Mouse (Mus musculus): Measurements from ENCODE around the gene Dok7.

Dok7 gene

DNA sequence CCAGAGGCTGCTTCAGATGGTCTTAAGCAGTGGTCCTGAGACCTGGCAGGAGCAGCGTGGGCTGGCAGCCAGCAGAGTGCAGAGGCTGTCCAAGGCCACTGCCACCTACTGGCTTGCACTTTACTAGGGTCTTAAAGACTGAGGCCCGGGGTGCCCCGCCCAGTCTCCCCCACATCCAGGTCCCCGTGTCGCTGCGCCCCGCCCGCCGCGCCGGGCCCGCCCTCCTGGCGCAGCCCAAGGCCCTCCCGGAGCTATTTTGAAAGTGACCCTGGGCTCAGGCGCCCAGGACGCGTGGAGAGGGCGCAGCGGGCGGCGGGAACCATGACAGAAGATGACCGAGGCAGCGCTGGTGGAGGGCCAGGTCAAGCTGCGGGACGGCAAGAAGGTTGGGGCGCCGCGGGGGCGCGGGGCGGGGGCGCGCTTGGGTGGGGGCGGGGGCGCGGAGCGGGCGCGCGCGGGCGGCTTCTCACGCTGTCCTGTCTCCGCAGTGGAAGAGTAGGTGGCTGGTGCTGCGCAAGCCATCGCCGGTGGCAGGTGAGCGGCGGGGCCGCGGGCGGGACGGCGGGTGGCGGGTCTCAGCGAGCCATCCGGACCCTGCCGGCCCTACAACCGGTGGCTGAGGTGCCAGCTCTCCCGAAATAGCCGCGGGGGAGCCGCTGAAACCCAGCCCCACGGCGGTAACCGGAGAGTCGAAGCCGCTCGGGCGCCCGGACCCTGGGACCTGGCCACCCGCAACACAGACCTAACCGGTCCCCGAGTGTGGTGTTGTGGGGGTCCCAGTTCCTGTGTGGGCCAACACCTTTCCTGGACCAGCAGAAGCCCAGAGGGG, at the start of gene Dok7:
Gene Dok7 (plus strand): TSS at position 163 of the 829 bp plus-strand sequence.
- DNase-seq (ENCODE audit: low spot score in 2 of 2) = no peak

DNA sequence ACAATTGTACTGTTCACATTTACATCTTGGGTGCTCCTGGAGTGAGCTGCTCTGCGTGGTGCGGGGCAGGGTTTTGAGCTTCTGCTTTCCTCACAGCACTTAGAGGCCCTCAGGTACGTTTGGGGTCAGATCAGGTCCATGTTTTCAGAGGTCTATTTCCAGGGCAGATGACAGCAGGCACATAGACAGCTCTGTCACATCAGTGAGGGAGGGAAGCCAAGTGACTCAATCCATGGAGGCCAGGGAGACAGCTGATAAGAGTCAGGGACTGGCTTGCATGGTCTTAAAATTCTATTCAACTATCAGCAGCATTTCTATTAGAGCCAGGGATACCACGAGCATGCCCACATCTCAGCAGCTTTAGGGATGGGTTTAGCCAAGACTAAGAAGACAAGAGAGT, 47.4 kb upstream of the Dok7 start:
- no peak for DNase-seq (ENCODE audit: low spot score in 2 of 2)

DNA sequence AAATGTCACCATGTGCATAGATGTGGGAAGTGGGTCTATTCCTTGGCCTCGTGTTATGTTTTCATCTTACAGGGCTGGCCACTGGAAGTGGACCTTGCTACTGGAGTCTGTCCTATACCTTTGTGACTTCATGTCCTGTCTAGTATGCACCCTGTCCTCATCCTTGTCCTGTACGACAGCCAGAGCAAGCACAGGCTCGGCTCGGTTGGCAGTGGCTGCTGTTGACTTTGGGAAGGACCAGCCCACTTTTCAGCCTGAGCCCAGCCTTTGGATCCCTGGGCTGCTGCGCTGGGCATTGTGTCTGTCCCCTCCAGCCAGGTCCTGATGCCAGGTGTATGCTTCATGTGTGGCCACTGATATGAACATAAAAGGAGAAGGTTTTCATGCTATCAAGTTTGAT, 45.9 kb upstream of the Dok7 start:
- DNase-seq (ENCODE audit: low spot score in 2 of 2) = no peak

DNA sequence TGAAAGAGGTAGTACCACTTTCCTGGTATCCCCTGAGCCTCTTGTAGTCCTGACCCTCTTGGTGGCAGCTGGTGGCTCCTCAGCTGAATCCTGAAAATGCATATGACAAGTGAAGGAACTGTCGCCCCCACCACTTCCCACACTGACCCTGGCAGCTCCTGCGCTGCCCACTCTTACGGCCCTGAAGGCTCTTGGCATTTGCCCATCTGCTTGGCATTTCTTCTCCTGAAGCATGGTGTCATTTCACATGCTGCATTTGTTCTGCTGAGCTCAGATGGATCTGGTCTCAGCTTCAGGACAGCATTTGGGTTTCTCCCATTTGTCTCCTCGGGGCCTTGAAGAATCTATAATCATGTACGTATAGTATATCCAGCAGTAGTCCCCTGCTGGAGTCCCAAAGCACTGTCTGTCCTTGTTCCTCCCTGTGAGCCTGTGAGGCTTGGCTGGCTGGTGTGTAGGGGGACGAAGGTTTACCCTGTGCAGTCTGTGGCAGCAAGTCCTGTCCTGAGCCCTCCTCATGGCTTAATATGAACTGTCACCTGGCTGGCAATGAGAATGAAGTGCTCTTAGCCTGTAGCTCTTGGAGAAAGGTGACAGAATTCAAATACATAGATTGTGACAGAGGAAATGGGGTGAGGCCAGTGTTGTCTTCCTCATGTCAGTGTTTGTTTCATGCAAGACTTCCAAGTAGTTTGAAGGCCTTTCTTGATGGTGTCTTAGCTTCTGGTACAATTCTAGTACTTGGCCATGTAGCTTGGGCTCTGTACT, 45.2 kb upstream of the Dok7 start:
- DNase-seq (ENCODE audit: low spot score in 2 of 2) = no peak

DNA sequence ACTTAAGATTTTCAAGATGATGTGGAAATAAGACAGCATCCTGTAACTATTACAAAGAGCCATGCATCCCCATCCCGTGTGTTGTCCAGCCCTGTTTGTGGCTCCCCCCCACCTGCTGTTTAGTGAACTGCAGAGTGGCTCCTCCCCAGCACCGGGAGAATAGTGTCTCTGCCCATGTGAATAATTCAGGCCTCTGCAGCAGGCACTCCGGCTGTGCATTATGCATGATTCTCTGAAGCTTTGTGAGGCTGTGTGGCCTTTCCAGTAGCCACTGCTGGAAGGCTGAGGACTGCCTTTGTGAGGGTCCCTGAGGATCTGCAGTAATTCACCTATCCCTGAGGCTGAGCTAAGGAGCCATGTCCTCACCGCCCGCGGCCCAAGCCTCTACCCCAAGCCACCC, 42.5 kb upstream of the Dok7 start:
- no peak for DNase-seq (ENCODE audit: low spot score in 2 of 2)

DNA sequence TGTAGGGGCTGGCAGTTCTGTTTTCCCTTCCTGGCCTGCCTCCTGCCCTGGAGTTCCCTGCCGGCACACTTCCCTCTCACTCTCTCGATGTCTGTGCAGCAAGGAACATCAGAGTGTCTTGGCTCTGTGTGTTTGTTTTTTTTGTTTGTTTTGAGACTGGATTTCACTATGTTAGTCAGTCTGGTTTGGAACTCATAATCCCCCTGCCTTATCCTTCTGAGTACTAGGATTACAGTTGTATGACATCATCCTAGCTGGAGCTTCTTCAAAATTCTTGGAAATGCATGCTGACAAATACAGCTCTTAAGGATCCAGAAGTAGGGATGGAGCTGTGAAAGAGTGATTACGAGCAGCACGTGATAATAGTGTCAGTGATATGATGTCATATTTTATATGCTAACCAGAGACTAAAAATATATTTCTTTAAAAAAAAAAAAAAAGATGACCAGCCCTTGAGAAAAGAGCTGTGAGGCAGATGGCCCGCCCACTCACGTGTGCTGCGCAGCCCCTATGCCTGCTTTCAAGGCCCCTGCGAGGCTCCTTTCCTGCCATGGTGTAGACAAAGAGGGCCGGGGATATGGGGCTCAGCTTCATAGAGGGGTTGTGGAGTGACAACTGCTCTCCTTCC, 36.8 kb upstream of the Dok7 start:
- no peak for DNase-seq (ENCODE audit: low spot score in 2 of 2)

DNA sequence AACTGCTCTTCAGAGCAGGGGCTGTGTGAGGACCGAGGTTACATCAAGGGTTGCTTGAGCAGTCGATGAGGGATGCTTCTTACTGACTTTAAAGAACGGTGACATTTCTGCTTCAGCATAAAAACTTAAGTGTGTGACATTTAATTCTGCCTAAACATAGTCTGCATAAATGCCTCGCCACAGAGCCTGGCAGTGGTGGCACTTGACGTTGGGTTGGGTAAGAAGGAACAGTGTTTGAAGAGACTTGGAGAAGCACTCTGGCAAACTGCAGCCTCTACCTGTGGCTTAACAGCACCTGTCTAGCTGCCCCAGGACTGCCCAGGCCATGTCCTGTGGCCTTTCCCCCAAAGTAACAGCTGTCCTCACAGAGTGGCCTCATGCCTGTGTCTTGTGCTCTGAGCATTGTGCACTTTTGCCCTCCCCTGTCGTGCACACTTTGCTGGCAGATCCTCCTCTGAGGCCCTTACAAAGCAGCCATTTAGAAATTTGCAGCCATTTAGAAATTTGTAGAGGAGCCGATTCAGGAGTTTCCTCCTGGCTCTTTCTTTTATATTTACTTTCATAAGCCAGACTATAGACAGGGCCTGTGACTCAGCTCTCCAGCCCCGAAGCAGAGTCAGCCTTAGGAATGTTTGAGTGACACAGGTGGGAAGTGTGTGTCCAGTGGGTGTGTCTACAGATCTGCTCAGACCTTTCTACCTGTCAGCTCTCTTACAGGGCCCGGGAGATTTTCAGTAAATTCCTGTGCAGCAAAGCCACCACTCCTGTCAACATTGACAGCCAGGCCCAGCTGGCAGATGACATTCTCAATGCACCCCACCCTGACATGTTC, 35.9 kb upstream of the Dok7 start:
- no peak for DNase-seq (ENCODE audit: low spot score in 2 of 2)

DNA sequence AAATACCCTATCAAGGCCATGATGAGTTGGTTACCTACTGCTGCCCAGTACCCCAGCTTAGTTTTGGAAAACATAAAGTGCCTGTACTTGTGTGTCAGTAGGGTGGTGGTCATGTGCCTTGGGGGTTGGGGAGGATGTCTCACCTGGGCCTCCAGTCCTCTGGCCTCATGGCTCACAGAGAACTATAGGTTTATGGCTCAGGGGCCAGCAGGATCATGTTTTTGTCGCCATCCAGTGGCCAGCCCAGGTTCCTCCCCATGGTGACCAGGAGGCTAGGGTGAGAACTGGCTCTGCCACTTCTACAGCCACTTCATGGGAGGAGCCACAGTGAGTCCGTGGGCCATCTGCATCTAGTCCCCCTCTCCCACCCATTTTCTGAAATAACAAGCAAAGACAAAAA, 31.6 kb upstream of the Dok7 start:
- peak in 1 of 2 experiments; percentile 68 for DNase-seq (ENCODE audit: low spot score in 2 of 2)

DNA sequence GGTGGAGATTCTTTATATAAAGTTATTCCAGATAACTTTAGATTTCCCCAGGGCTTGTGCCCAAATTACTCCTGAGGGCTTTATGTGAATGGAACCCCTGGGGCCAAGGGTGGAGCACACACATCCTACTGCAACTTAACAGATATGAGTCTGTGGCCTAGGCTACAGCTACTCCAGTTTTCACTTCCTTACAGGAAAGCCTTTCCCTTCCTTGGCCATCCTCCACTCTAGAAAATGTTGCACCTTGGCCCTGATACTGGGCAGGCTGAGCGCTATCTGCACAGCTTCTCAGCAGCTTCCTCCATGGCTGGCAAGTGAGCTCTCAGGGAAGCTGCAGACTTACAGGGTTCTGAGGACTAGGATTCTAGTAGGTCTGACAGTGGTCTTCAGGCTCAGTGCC, 27.3 kb upstream of the Dok7 start:
- DNase-seq (ENCODE audit: low spot score in 2 of 2) = no peak

DNA sequence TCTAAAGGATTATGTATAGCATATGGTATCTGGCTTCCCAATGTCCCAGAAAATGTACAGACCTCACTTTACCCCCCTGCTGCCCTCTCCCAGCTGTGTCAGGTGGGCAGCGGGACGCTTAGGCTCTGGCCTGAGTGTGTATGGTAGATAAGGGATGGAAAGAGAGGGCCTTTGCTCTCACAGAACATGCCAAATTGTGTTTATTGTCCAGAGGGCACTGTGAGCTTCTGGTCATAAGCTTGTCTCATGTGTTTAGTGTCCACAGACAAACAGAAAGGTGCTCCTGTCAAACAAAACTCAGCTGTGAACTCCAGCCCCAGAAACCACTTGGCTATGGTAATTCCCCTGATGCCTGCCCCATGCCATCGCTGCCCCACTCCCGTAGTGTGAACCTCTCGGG, 26.8 kb upstream of the Dok7 start:
- DNase-seq (ENCODE audit: low spot score in 2 of 2) = no peak

DNA sequence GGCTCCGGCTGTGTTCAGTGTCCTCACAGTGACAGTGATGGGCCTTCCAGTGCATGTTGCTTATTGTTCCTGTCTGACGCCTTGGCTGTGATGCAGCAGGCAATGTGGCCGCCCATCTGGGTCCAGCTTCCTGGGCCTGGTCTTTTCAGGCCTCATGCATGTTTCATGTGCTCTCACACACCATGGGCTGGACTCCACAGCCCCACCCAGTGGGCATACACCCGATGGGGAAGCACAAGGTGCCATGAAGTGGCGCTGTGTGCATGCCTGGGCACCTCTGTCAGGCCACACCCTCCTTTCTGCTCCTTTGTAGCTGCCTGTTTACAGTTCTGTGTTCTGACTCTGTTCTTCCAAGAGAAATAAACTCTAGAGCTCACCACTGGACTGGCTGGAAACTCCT, 23.5 kb upstream of the Dok7 start:
- DNase-seq (ENCODE audit: low spot score in 2 of 2) = peak; percentile 46 to 80

DNA sequence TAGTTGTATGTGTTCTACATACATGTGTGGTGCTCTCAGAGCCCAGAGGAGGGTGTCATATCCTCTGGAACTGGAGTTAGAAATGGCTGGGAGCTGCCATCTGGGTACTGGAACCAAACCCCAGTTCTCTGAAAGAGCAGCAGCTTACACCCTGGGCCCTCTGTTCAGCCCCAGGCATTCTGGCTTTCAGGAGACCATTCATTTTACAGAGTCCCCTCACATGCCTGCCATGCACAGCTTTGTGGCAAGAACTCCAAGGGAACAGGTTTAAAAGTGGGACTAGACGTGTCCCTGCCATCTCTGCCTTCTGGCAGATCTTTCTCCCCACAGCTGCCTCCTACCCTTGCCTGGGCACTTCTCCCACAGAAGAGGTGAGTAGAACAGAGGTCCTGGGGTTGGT, 22.9 kb upstream of the Dok7 start:
- no peak for DNase-seq (ENCODE audit: low spot score in 2 of 2)

DNA sequence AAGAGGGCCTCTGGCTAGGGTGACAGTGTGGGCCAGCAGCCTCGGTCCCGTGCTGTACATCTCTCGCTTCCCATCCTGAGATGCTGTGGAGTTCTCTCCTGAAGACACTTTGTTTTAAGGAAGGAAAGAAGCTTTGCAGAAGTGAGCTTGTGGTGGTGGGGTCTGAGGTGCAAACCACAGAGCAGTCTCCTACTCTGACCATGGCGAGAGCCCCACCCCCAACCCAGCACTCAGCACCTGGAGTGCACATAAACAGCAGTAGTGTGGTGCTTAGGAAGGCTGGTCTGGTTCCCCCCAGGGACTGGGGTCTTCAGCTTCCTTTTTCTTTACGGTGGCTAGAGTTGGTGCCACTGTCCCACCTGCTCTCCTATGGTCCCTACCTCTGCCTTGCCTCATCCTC, 21.4 kb upstream of the Dok7 start:
- peak; percentile 16 to 48 for DNase-seq (ENCODE audit: low spot score in 2 of 2)

DNA sequence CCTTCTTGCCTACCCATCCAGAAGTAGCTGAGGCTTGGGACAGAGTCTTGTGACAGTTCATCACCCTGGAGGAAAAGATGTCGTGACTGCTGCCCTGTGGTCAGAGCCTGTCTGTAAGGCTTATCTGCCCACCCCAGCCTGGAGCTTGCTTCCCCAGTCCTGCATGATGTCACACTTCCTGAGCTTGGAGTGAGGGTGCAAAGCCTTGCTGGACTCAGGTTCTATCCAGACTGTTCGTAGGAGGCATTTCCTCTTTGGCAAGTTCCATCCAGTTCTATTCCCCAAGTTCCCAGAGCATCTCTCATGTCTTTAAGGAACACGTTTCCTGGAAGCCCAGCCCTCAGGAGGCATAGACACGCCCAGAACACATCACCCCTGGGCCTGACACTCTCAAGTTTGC, 20.8 kb upstream of the Dok7 start:
- peak; percentile 27 to 55 for DNase-seq (ENCODE audit: low spot score in 2 of 2)

DNA sequence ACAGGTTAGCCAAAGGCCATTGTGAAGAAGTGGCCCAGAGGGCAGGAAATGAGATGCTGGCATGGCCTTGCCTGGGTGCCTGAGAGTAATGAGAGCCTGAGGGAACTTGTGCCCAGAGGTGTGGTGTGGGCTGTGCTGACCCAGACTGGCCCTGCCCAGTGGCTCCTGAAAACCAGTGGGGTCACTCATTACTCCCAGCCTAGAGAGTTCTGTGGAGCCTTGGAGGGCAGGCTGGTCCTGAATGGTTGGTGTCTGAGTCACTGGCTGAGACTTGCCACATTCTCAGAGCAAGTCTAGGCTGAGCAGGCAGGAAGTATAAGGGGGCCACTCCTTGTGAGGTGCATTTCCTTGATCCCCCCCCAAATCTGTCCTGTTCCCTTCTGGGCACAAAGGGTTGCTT, 19.1 kb upstream of the Dok7 start:
- peak in 1 of 2 experiments; percentile 20 for DNase-seq (ENCODE audit: low spot score in 2 of 2)

DNA sequence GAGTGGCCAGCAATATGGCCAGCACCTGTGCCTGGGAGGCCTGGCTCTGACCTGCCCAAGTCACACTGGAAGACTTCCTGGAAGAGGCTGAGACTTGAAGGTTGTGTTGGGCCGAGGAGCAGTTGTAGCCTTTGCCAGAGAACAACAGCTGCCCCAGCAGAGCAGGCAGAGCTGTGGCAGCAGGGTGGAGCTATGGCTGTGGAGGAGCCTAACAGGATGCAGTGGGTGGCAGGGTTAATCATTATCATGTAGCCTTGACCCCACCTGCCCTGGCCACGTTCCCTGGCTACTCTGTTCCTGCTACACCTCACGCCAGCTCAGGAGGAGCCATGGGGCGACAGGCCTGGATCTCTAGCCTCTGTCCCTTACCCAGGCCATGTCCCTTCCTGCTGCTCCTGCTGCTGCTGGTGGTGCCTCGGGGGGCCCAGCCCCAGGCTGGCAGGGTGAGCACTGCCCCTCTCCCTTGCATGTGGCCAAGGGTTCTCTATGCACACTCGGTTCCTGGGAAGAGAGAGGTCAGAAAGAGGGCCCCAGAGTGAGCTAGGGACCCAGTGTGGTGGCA, 15.2 kb upstream of the Dok7 start, which contains the start of gene Hgfac:
Gene Hgfac (plus strand): TSS at position 242 of the 562 bp plus-strand sequence.
- DNase-seq (ENCODE audit: low spot score in 2 of 2) = peak; percentile 26 to 34

DNA sequence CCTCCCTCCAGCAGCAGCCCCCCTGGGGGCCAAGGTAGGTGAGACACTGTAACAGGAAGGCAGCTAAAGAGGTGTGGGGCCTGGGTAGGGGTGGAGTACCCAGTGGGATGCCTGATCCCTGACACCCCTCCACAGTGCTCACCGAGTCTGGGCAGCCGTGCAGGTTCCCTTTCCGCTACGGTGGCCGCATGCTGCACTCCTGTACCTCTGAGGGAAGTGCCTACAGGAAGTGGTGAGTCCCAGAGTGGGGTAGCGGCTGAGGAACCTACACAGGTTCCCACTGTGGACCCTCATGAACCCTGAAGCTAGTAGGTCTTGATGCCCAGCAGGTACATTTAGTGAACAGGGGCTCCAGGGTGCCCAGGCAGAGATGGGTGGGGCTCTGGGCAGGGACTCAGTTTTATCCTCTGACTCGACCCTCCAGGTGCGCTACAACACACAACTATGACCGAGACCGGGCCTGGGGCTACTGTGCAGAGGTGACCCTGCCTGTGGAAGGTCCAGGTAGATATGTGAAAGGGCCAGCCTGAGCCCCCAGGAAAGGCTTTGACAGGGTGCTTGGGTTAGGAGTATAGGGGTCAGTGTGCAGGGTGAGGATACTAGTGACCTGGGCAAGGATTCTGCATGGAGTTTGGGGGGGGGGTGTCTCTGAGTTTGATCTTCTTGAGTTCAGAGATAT, 14.0 kb upstream of the Dok7 start:
- DNase-seq (ENCODE audit: low spot score in 2 of 2) = peak; percentile 33 to 43

DNA sequence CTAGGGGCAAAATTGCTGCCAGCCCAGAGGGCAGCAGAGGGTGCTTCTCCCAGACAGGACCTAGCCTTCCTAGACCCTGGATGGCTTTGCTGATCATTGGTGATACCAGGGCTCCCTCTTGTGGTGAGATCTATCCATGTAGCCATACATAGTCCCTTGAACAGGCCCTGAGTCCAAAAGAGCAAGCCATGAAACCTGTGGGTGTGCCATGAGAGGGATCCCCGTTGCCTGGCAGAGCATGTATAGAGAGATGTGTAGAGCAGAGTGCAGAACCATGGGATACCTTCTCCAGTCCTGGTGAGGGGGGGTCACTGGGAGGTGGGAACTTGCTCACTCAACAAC, 13.5 kb upstream of the Dok7 start:
- peak; percentile 61 to 82 for DNase-seq (ENCODE audit: low spot score in 2 of 2)

DNA sequence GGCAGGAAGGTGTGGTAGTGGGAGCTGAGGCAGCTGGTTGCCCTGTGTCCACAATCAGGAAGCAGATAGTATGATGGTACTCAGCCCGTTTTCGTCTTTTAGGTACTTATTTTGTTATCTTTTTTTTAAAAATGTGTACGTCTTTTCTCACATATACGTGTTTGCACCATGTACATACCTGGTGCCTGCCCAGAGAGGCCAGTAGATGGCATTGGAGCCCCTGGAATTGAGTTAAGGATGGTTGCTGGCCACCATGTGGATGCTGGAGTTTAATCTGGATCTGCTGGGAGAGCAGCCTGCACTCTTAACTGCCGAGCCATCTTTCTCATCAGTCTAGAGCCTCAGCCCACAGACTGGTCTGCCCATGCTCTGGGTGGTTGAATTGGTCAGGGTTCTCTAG, 6.0 kb upstream of the Dok7 start:
- no peak for DNase-seq (ENCODE audit: low spot score in 2 of 2)

DNA sequence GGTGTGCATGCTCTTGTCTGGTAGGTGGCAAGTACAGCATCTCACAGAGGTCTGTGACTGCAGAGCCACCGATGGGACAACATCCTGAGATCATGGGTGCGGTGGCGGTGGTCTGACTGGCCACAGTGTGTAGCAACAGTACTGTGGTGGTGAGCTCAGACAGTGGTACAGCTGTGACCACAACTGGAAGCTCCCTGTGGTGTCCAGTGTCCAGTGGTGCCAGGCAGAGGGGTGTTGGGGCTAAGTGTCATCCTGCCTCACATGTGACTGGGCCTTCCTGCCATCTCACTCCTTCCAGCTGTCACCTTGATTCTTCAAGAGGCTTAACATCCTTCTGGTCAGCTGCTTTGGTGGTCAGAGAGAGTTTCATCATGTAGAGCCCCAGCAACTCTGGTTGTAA, 1.9 kb upstream of the Dok7 start:
- DNase-seq (ENCODE audit: low spot score in 2 of 2) = no peak

DNA sequence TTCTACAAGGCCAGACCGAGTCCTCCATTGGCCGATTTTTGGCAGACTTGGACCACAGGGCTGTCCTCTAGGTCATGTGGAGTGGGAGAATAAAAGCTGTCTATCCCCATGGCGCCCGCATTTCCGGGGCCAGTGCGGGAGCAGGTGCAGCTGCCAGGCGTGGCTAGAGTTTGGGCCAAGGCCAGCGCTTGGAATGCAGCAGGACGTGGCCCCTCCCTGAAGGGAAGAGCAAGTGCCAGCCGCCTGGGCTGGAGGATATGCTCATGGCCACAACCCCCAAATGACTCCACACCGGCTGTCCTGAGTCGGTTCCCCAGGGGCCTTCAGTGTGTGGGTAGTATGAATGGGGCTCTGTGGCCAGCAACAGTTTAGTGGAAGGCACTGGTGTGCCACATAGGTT, 1.5 kb upstream of the Dok7 start:
- no peak for DNase-seq (ENCODE audit: low spot score in 2 of 2)
